Mouse (Mus musculus): ENCODE data around the gene Hif3a.

Gene Hif3a

GRCm38 (mm10) chr7:17056601-17057523 lies 5.4 kb downstream of the Hif3a start:
- DNase-seq (ENCODE audit: inconsistent ontology term): no peak

- peak; percentile 89 for DNase-seq (ENCODE audit: inconsistent ontology term)
These were observed 6.1 kb downstream of the Hif3a start for GRCm38 (mm10) chr7:17056081-17056581.

- DNase-seq (ENCODE audit: inconsistent ontology term): no peak
These were observed 6.8 kb downstream of the Hif3a start for GRCm38 (mm10) chr7:17055287-17055946.

- DNase-seq (ENCODE audit: inconsistent ontology term): no peak
These were observed 7.8 kb downstream of the Hif3a start for GRCm38 (mm10) chr7:17054325-17054989.

- DNase-seq (ENCODE audit: inconsistent ontology term): no peak
These were observed 11.2 kb downstream of the Hif3a start for GRCm38 (mm10) chr7:17050933-17051594.

GRCm38 (mm10) chr7:17050491-17050890 lies 11.7 kb downstream of the Hif3a start:
- DNase-seq (ENCODE audit: inconsistent ontology term): no peak

- DNase-seq (ENCODE audit: inconsistent ontology term): no peak
These were observed 13.6 kb downstream of the Hif3a start for GRCm38 (mm10) chr7:17048431-17049190.

GRCm38 (mm10) chr7:17047041-17047682 lies 15.1 kb downstream of the Hif3a start:
- no peak for DNase-seq (ENCODE audit: inconsistent ontology term)

- DNase-seq (ENCODE audit: inconsistent ontology term): no peak
These were observed 16.5 kb downstream of the Hif3a start for GRCm38 (mm10) chr7:17045743-17046142.

- DNase-seq (ENCODE audit: inconsistent ontology term): no peak
These were observed 22.9 kb downstream of the Hif3a start for GRCm38 (mm10) chr7:17039373-17039772.

GRCm38 (mm10) chr7:17038018-17038695 lies 24.1 kb downstream of the Hif3a start:
- no peak for DNase-seq (ENCODE audit: inconsistent ontology term)

GRCm38 (mm10) chr7:17030239-17030638 lies 32.0 kb downstream of the Hif3a start:
- no peak for DNase-seq (ENCODE audit: inconsistent ontology term)

- no peak for DNase-seq (ENCODE audit: inconsistent ontology term)
These were observed 33.3 kb downstream of the Hif3a start for GRCm38 (mm10) chr7:17028923-17029322.

- peak; percentile 95 for DNase-seq (ENCODE audit: inconsistent ontology term)
These were observed 34.5 kb downstream of the Hif3a start, which contains the start of gene Ppp5c for GRCm38 (mm10) chr7:17027588-17028343. TSS of gene Ppp5c (minus strand) at chr7:17027924.

- DNase-seq (ENCODE audit: inconsistent ontology term): no peak
These were observed 35.3 kb downstream of the Hif3a start for GRCm38 (mm10) chr7:17026710-17027587.

- no peak for DNase-seq (ENCODE audit: inconsistent ontology term)
These were observed 36.2 kb downstream of the Hif3a start for GRCm38 (mm10) chr7:17025896-17026622.

- no peak for DNase-seq (ENCODE audit: inconsistent ontology term)
These were observed 36.7 kb downstream of the Hif3a start for GRCm38 (mm10) chr7:17025505-17025894.
